Mouse (Mus musculus): ENCODE measurements at regions not wholly inside any gene's neighbourhood (a gene's known extent, or its start where the extent isn't known, plus 50 kb on each side); places are given as distances from the start of the nearest gene placed in this dataset.
A peak's percentile ranks its signal among the peaks of the same experiment; 100 is the strongest.

DNA sequence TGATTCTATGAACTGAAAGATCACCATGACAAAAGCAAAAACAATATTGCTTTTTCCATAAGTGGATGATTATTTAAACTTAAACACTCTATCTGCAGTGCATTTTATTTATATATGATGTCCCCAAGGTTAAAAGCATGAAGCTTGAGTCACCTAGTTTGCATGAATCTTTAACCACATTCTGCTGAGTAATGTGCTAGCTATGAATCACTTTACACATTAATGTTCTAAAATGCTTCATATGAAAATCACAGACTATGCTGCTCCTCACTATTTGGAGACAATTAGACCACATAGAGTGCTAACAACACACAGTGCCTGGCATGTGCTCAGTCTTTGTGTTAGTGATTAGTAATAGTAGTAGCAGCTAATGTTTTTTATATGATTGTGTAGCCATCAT lies 185.6 kb upstream of the Cxxc4 start:
- ATAC-seq (ENCODE audit: insufficient read depth) (no peak), DNase-seq (no peak)
- Histone ChIP-seq H3K4me1 (ENCODE audit: insufficient read depth) (no peaks in the 10 kb centered on the region), H3K9me3 (ENCODE audit: low read depth, low read length) (no peaks in the 10 kb centered on the region), H3K27me3 (ENCODE audit: insufficient read depth, low read length) (no peaks in the 10 kb centered on the region), H3K4me2 (no peak overlapping the region), H3K27ac (ENCODE audit: low read depth) (no peak overlapping the region), H3K9ac (no peak overlapping the region), H3K4me3 (ENCODE audit: low read depth, low read length) (no peak overlapping the region), H3K36me3 (ENCODE audit: insufficient read depth) (no peaks in the 10 kb centered on the region)
- no peak for TF ChIP-seq CTCF (IDR thresholded peaks at IDR 0.05; ENCODE audit: low read depth)

DNA sequence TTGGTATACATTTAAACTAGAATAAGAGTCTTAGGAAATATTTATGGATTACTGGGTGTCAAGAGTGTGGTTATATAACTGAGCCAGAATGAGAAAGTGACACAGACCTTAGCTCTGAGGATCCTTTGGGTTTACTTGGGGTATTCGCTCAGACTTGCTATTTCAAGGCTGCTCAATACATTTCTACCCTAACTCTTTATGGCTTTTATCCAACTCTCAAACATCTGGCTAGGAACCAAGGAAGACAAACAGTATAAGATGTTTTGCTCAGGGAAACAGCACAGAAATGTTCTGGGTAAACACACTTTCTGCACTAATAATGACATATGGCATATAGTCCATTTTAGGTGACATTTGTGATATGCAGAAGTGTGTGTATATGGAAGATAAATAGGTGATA lies 153.8 kb upstream of the Cxxc4 start:
- ATAC-seq (ENCODE audit: insufficient read depth) (no peak; the same call in 1 of the 2 replicates), DNase-seq (peak; percentile 73)
- no peaks in the 10 kb centered on the region for H3K27me3 ChIP-seq (ENCODE audit: insufficient read depth, low read length)
- H3K36me3 ChIP-seq (ENCODE audit: insufficient read depth): no peaks in the 10 kb centered on the region
- H3K27ac ChIP-seq (ENCODE audit: low read depth): no peak overlapping the region
- H3K4me3 ChIP-seq (ENCODE audit: low read depth, low read length): no peak overlapping the region
- 62% methylated on average over 1 of the region's 1 CpGs for WGBS
- no peak overlapping the region for H3K4me2 ChIP-seq
- no peak overlapping the region for H3K9ac ChIP-seq
- TF ChIP-seq CTCF (IDR thresholded peaks at IDR 0.05; ENCODE audit: low read depth): no peak
- no peaks in the 10 kb centered on the region for H3K4me1 ChIP-seq (ENCODE audit: insufficient read depth)
- H3K9me3 ChIP-seq (ENCODE audit: low read depth, low read length): no peaks in the 10 kb centered on the region

DNA sequence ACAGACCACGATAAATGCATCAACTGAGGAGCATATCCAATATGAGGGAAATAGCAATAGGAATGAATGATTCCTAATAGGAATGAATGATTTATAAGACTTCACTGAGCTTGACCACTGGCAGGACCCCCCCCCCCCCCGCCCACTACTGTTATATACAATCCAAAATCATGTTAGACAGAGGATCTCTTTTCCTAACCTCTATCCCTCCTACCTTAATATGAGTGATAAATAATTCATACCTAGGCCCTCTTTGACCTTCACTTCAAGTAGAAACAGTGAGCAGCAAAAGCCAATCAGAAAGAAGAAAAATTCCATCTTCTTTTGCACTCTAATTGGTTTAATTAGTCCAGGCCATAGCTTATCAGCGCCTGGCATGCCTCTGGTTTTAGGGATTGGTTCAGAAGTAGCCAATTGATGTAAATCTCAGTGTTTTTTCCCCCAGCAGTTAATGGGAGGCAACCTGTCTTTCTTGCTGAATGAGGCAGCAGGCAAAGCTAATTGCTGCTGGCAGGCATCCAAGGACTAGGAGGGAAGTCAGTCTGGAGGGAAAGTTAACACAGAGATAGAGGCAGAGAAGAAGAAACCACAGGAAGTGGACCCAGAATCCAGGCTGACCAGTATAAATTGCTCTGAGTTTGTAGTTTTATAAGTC lies 136.7 kb upstream of the Cxxc4 start:
- Histone ChIP-seq H3K4me2 (no peak overlapping the region), H3K27me3 (ENCODE audit: insufficient read depth, low read length) (no peaks in the 10 kb centered on the region), H3K4me1 (ENCODE audit: insufficient read depth) (no peaks in the 10 kb centered on the region), H3K4me3 (ENCODE audit: low read depth, low read length) (no peak overlapping the region), H3K27ac (ENCODE audit: low read depth) (no peak overlapping the region), H3K36me3 (ENCODE audit: insufficient read depth) (no peaks in the 10 kb centered on the region), H3K9me3 (ENCODE audit: low read depth, low read length) (no peaks in the 10 kb centered on the region), H3K9ac (no peak overlapping the region)
- WGBS: 74% methylated on average over 3 of the region's 3 CpGs
- ATAC-seq (ENCODE audit: insufficient read depth) (peak; percentile 66; the same call in 1 of the 2 replicates), DNase-seq (peak; percentile 83)
- TF ChIP-seq CTCF (IDR thresholded peaks at IDR 0.05; ENCODE audit: low read depth): no peak

DNA sequence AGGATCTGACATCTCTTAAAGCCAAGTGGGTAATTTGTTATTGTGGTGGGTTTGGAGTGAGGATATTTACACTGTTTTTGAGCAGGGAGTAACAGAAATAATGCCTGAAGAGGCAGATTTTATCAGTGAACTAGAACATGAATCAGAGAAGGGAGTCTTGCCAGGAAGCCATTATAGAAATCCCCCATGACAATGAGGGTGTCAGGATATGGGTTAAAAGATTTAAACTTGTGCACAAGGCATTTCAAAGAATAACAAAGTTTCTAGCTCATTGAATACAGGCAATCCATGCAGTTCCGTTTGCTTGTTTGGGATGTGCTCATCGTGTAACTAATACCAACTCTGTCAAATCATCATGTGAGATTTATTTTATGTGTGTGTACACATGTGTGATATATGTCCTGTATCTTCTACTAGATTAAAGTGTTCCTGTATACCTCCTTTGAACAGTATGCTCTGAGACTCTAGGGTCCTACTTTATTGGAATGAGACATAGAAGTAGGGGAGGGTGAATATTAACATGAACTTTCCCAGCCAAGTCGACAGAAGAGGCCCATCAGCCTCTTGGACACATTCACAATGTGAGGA lies 134.0 kb upstream of the Cxxc4 start:
- no peak for ATAC-seq (ENCODE audit: insufficient read depth)
- H3K9ac ChIP-seq: no peak overlapping the region
- H3K4me3 ChIP-seq (ENCODE audit: low read depth, low read length): no peak overlapping the region
- no peaks in the 10 kb centered on the region for H3K36me3 ChIP-seq (ENCODE audit: insufficient read depth)
- no peak for DNase-seq
- no peaks in the 10 kb centered on the region for H3K4me1 ChIP-seq (ENCODE audit: insufficient read depth)
- TF ChIP-seq CTCF (IDR thresholded peaks at IDR 0.05; ENCODE audit: low read depth): no peak
- H3K27ac ChIP-seq (ENCODE audit: low read depth): no peak overlapping the region
- WGBS: 57% methylated on average over 3 of the region's 3 CpGs
- H3K9me3 ChIP-seq (ENCODE audit: low read depth, low read length): no peaks in the 10 kb centered on the region
- H3K4me2 ChIP-seq: no peak overlapping the region
- no peaks in the 10 kb centered on the region for H3K27me3 ChIP-seq (ENCODE audit: insufficient read depth, low read length)

DNA sequence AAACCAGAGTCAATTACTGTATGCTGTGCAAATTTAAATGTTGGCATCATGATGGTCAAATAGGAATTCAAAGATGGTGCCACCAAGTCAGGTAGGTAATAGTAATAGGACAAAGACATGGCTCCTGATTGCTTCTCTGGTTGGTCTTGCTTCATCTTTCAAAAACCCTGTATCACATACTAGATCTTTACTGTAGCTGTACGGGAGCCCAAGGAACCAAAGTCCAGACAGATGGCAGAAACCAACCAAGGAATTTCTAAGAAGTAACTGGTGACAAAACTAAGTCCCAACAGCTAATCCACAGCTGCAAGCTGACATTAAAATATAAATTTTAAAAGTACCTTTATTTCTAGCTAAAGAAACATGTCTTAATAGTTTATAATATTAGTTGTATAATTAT lies 131.7 kb upstream of the Cxxc4 start:
- ATAC-seq (ENCODE audit: insufficient read depth) (no peak), DNase-seq (no peak)
- Histone ChIP-seq H3K27ac (ENCODE audit: low read depth) (no peak overlapping the region), H3K4me2 (no peak overlapping the region), H3K4me3 (ENCODE audit: low read depth, low read length) (no peak overlapping the region), H3K36me3 (ENCODE audit: insufficient read depth) (no peaks in the 10 kb centered on the region), H3K27me3 (ENCODE audit: insufficient read depth, low read length) (no peaks in the 10 kb centered on the region), H3K9me3 (ENCODE audit: low read depth, low read length) (no peaks in the 10 kb centered on the region), H3K4me1 (ENCODE audit: insufficient read depth) (no peaks in the 10 kb centered on the region), H3K9ac (no peak overlapping the region)
- no peak for TF ChIP-seq CTCF (IDR thresholded peaks at IDR 0.05; ENCODE audit: low read depth)
- 77% methylated on average over 1 of the region's 1 CpGs for WGBS

DNA sequence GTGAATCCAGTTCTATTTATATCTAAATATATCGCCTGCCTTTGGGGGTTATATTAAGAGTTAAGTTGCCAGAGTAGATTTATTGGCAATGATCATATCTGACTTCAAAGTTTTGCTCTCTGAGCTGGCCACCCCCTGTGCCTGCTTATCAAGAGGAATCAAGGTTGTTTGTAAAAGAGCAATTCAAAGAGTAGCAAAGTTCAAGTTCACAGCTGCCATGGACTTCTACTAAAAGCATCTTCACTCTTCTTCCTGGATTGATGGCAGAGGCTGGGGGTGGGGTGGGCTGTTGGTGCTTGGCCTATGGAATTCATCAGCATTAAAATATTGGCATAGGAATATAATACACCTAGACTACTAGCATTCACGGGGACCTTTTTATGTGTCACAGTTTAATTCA lies 131.2 kb upstream of the Cxxc4 start:
- no peaks in the 10 kb centered on the region for H3K27me3 ChIP-seq (ENCODE audit: insufficient read depth, low read length)
- 66% methylated on average over 2 of the region's 2 CpGs for WGBS
- no peaks in the 10 kb centered on the region for H3K9me3 ChIP-seq (ENCODE audit: low read depth, low read length)
- no peak overlapping the region for H3K27ac ChIP-seq (ENCODE audit: low read depth)
- ATAC-seq (ENCODE audit: insufficient read depth) (no peak), DNase-seq (no peak)
- no peak overlapping the region for H3K9ac ChIP-seq
- no peak for TF ChIP-seq CTCF (IDR thresholded peaks at IDR 0.05; ENCODE audit: low read depth)
- H3K4me3 ChIP-seq (ENCODE audit: low read depth, low read length): no peak overlapping the region
- no peak overlapping the region for H3K4me2 ChIP-seq
- H3K36me3 ChIP-seq (ENCODE audit: insufficient read depth): no peaks in the 10 kb centered on the region
- H3K4me1 ChIP-seq (ENCODE audit: insufficient read depth): no peaks in the 10 kb centered on the region

DNA sequence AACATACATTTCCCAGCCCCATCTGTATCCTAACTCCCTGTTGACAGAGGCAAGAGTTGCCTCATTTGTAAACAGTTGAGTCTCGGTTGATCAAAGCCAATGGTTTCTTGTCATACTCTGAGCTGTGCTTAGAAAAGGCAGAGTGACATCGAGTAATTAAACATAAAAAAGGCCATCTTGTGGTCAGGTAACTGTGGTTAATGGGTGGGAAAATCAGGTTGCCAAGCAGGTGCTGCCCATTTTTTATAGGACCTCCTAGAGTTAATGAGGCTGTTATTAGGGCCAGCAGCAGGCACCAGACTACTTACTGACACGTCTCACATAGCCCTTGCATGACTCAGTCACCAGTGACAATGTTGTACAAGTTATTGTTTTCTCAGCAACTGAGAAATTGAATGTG lies 130.7 kb upstream of the Cxxc4 start:
- H3K27ac ChIP-seq (ENCODE audit: low read depth): no peak overlapping the region
- H3K36me3 ChIP-seq (ENCODE audit: insufficient read depth): no peaks in the 10 kb centered on the region
- no peaks in the 10 kb centered on the region for H3K9me3 ChIP-seq (ENCODE audit: low read depth, low read length)
- no peak for TF ChIP-seq CTCF (IDR thresholded peaks at IDR 0.05; ENCODE audit: low read depth)
- ATAC-seq (ENCODE audit: insufficient read depth): no peak
- no peaks in the 10 kb centered on the region for H3K4me1 ChIP-seq (ENCODE audit: insufficient read depth)
- H3K27me3 ChIP-seq (ENCODE audit: insufficient read depth, low read length): no peaks in the 10 kb centered on the region
- H3K9ac ChIP-seq: no peak overlapping the region
- 60% methylated on average over 3 of the region's 3 CpGs for WGBS
- H3K4me2 ChIP-seq: no peak overlapping the region
- no peak for DNase-seq
- no peak overlapping the region for H3K4me3 ChIP-seq (ENCODE audit: low read depth, low read length)

Data from lung, embryonic 14.5 days (tissue).